Mouse (Mus musculus) hindbrain, embryonic 14.5 days (tissue): ENCODE results near the gene Fgfr2. TPM values are rescaled to one million over a fixed set of nuclear protein-coding genes. Genes with fewer than 3 reads are reported as not detected.
"Not testable (repeated sequence)": the region's sequence is repeated elsewhere in the genome, so short reads cannot be mapped to it uniquely, and the experiment has no call there.

ENCODE experiments used
- ATAC-seq: fragments of 200-750 bp; cut with Nextera tagmentation; 2 replicates; pipeline ENCODE4 v1.8.0; 2017; ENCODE audit warnings: moderate number of reproducible peaks, mild to moderate bottlenecking, moderate TSS enrichment, moderate library complexity; ENCODE audit not compliant: low FRiP score
- DNase-seq: peaks from one replicate; pipeline ENCODE4 v3.0.0-alpha.2; 2015; ENCODE audit warnings: low spot score
- H3K27ac ChIP-seq: fragments of 300-500 bp; sonication (generic); 2 replicates; pipeline ENCODE4 v1.5.1; 2014; ENCODE audit warnings: mild to moderate bottlenecking, moderate library complexity
- H3K27me3 ChIP-seq: fragments of 300-500 bp; sonication (generic); 2 replicates; pipeline ENCODE4 v1.6.1; 2014; ENCODE audit warnings: mild to moderate bottlenecking, low read length, mixed read lengths; ENCODE audit not compliant: control insufficient read depth, insufficient read depth
- H3K36me3 ChIP-seq: fragments of 300-500 bp; sonication (generic); replicated peaks from 2 replicates; pipeline ENCODE4 v1.6.1; 2014; ENCODE audit not compliant: control insufficient read depth, insufficient read depth
- H3K4me1 ChIP-seq: fragments of 300-500 bp; sonication (generic); replicated peaks from 2 replicates; pipeline ENCODE4 v1.6.1; 2014; ENCODE audit warnings: antibody characterized with exemption, low read length, mixed read lengths; ENCODE audit not compliant: control insufficient read depth, insufficient read depth
- H3K4me2 ChIP-seq: fragments of 300-500 bp; sonication (generic); replicated peaks from 2 replicates; pipeline ENCODE4 v1.6.1; 2014; ENCODE audit warnings: mild to moderate bottlenecking, moderate library complexity
- H3K4me3 ChIP-seq: fragments of 300-500 bp; sonication (generic); replicated peaks from 2 replicates; pipeline ENCODE4 v1.5.1; 2014; ENCODE audit warnings: mild to moderate bottlenecking, low read length
- H3K9ac ChIP-seq: fragments of 300-500 bp; sonication (generic); 2 replicates; pipeline ENCODE4 v1.6.1; 2014
- H3K9me3 ChIP-seq: fragments of 300-500 bp; sonication (generic); 2 replicates; pipeline ENCODE4 v1.6.1; 2016; ENCODE audit warnings: low read length; ENCODE audit not compliant: control insufficient read depth
- WGBS: fragments of 180-500 bp; shearing (Covaris S2); extraction: QIAGEN DNeasy Blood & Tissue Kit; methylation state at CpG from one replicate; pipeline ENCODE4 v1.1.7; 2014; 5-methylcytosine and 5-hydroxymethylcytosine counted together
- polyA plus RNA-seq: library from polyadenylated mRNA; unstranded; fragments of >200 nt; fragmentation: Nextera tagmentation; extraction: Ambion mirVana; gene quantifications from 2 replicates; pipeline ENCODE4 v1.2.1, GENCODE M21; 2014

Gene Fgfr2
- polyA plus RNA-seq, 1 experiment from 2014 or later: 43.5 TPM

DNA sequence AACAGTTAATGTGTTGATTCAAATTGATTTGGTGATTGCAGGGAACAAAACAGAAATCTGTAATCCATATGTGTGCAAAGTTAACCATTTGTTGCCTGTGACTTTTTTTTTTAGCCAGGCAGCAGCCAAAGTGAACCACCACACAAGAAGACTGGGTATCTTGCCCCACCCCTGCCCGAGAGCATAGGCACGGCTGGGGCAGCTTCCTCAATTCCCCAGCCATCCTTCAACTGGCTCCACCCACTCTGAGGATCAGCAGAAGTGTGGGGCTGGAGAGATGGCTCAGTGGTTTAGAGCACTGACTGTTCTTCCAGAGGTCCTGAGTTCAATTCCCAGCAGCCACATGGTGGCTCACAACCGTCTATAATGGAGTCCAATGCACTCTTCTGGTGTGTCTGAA, 581.6 kb downstream of the Fgfr2 start:
- Histone ChIP-seq H3K4me1 (peaks cover 5% of the 10 kb centered on the region; the same call in 1 of the 2 replicates), H3K9ac (no peak overlapping the region), H3K27ac (no peak overlapping the region), H3K36me3 (no peaks in the 10 kb centered on the region), H3K27me3 (no peaks in the 10 kb centered on the region), H3K4me2 (no peak overlapping the region), H3K9me3 (no peaks in the 10 kb centered on the region), H3K4me3 (no peak overlapping the region)
- DNase-seq (no peak), ATAC-seq (no peak)
- whole genome bisulfite sequencing: 68% methylated on average over 3 of the region's 3 CpGs

- Histone ChIP-seq H3K4me2 (no peak overlapping the region), H3K4me3 (no peak overlapping the region), H3K9ac (no peak overlapping the region), H3K4me1 (peaks cover 5% of the 10 kb centered on the region; the same call in 1 of the 2 replicates), H3K9me3 (no peaks in the 10 kb centered on the region), H3K36me3 (no peaks in the 10 kb centered on the region), H3K27me3 (no peaks in the 10 kb centered on the region), H3K27ac (no peak overlapping the region)
- 81% methylated on average over 4 of the region's 4 CpGs for WGBS
- DNase-seq: no peak
- no peak for ATAC-seq
Observed at GRCm38 (mm10) chr7:132540597-132540996, 582.6 kb downstream of the Fgfr2 start.

GRCm38 (mm10) chr7:132529206-132529605, 593.9 kb downstream of the Fgfr2 start:
- Histone ChIP-seq H3K4me1 (no peaks in the 10 kb centered on the region), H3K36me3 (no peaks in the 10 kb centered on the region), H3K4me3 (no peak overlapping the region), H3K4me2 (no peak overlapping the region), H3K9ac (no peak overlapping the region), H3K27ac (no peak overlapping the region), H3K9me3 (no peaks in the 10 kb centered on the region), H3K27me3 (no peaks in the 10 kb centered on the region)
- DNase-seq: no peak
- WGBS: 74% methylated on average over 3 of the region's 3 CpGs
- ATAC-seq: no peak

- DNase-seq (no peak), ATAC-seq (no peak)
- no peaks in the 10 kb centered on the region for H3K27me3 ChIP-seq
- H3K27ac ChIP-seq: no peak overlapping the region
- H3K9me3 ChIP-seq: no peaks in the 10 kb centered on the region
- no peaks in the 10 kb centered on the region for H3K36me3 ChIP-seq
- no peaks in the 10 kb centered on the region for H3K4me1 ChIP-seq
- H3K4me3 ChIP-seq: no peak overlapping the region
- H3K4me2 ChIP-seq: no peak overlapping the region
- no peak overlapping the region for H3K9ac ChIP-seq
- 84% methylated on average over 7 of the region's 7 CpGs for WGBS
Observed at GRCm38 (mm10) chr7:132513419-132513982, 609.6 kb downstream of the Fgfr2 start.

DNA sequence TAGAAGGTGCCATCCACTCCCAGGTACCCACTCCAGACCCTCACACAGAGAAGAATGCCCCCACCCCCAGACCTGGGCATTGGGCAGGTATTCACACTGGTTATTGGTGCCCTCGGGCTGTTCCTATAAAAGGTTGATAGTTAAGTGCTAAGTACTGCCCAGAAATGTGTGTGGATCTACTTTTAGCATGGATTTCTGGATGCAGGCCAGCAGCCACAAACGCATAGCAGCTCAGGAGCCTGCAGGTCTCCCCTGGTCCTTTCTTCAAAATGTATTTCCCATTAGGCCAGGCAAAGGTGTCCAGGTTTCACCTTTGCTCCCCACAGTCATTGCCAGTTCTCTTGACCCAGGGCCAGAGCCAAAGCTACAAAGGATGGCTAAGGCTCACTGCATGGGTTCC, 614.0 kb downstream of the Fgfr2 start:
- WGBS: 67% methylated on average over 2 of the region's 2 CpGs
- no peak overlapping the region for H3K27ac ChIP-seq

GRCm38 (mm10) chr7:132507361-132507760, 615.8 kb downstream of the Fgfr2 start:
- no peak overlapping the region for H3K4me3 ChIP-seq
- ATAC-seq (no peak), DNase-seq (no peak)
- 44% methylated on average over 4 of the region's 4 CpGs for WGBS
- no peak overlapping the region for H3K27ac ChIP-seq
- H3K9me3 ChIP-seq: no peaks in the 10 kb centered on the region
- H3K4me2 ChIP-seq: no peak overlapping the region
- H3K4me1 ChIP-seq: 0 out of 2 replicates have a peak, but pooled peaks cover 5% of the 10 kb centered on the region
- H3K9ac ChIP-seq: no peak overlapping the region
- no peaks in the 10 kb centered on the region for H3K36me3 ChIP-seq
- no peaks in the 10 kb centered on the region for H3K27me3 ChIP-seq

More for the DNA sequence above, 614.0 kb downstream of the Fgfr2 start:
- no peak overlapping the region for H3K4me3 ChIP-seq
- H3K27me3 ChIP-seq: no peaks in the 10 kb centered on the region
- ATAC-seq (no peak), DNase-seq (no peak)
- H3K9me3 ChIP-seq: no peaks in the 10 kb centered on the region
- no peaks in the 10 kb centered on the region for H3K4me1 ChIP-seq
- H3K4me2 ChIP-seq: no peak overlapping the region
- H3K36me3 ChIP-seq: no peaks in the 10 kb centered on the region
- no peak overlapping the region for H3K9ac ChIP-seq

- 52% methylated on average over 5 of the region's 5 CpGs for WGBS
- H3K27me3 ChIP-seq: no peaks in the 10 kb centered on the region
Observed at GRCm38 (mm10) chr7:132506226-132506625, 616.9 kb downstream of the Fgfr2 start.

DNA sequence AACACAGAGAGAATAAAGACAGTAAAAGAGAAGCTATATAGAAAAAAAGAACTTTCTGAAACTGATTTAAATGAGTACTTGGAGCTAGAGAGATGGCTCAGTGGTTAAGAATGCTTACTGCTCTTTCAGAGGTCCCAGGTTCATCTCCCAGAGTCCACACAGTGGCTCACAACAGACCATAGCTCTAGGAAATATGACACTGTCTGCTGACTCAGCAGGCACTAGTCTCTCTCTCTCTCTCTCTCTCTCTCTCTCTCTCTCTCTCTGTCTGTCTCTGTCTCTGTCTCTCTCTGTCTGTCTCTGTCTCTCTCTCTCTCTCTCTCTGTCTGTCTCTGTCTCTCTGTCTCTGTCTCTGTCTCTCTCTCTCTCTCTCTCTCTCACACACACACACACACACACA, 620.7 kb downstream of the Fgfr2 start:
- H3K27me3 ChIP-seq, H3K4me1 ChIP-seq, DNase-seq, H3K4me2 ChIP-seq, H3K27ac ChIP-seq, H3K9me3 ChIP-seq, H3K36me3 ChIP-seq, H3K4me3 ChIP-seq, ATAC-seq, H3K9ac ChIP-seq: not testable (repeated sequence)

More at GRCm38 (mm10) chr7:132506226-132506625, 616.9 kb downstream of the Fgfr2 start:
- no peaks in the 10 kb centered on the region for H3K36me3 ChIP-seq
- no peak for ATAC-seq
- H3K27ac ChIP-seq: no peak overlapping the region
- DNase-seq: no peak
- no peak overlapping the region for H3K4me2 ChIP-seq
- 0 out of 2 replicates have a peak, but pooled peaks cover 5% of the 10 kb centered on the region for H3K4me1 ChIP-seq
- H3K9me3 ChIP-seq: no peaks in the 10 kb centered on the region
- H3K4me3 ChIP-seq: no peak overlapping the region
- no peak overlapping the region for H3K9ac ChIP-seq

DNA sequence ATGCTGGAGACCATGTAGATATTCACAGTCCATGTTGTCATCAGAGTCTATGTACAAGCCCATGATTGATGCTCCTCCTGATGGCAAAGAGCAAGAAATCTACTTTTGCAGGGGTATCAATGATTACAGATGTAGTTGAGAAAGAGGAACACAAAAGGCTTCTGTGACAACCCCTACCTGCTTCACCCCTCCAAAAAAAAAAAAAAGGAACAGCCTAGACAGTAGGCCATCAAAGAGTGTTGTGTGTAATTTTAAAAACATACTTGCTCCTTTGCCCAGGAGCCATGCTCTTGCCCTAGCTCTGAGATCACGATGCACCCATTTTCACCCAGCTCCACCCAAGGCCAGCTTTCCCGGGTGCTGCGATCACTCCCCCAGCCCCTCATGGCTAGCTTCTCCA, 626.0 kb downstream of the Fgfr2 start:
- ATAC-seq: no peak
- WGBS: 97% methylated on average over 3 of the region's 3 CpGs
- no peak for DNase-seq

GRCm38 (mm10) chr7:132494263-132494662, 628.9 kb downstream of the Fgfr2 start:
- no peaks in the 10 kb centered on the region for H3K27me3 ChIP-seq
- no peak overlapping the region for H3K4me3 ChIP-seq
- H3K9me3 ChIP-seq: no peaks in the 10 kb centered on the region
- no peak for ATAC-seq
- H3K27ac ChIP-seq: no peak overlapping the region
- H3K36me3 ChIP-seq: no peaks in the 10 kb centered on the region
- H3K4me1 ChIP-seq: peaks cover 12% of the 10 kb centered on the region; the same call in 1 of the 2 replicates
- H3K9ac ChIP-seq: no peak overlapping the region
- 74% methylated on average over 4 of the region's 4 CpGs for WGBS
- no peak overlapping the region for H3K4me2 ChIP-seq
- no peak for DNase-seq

More for the DNA sequence above, 626.0 kb downstream of the Fgfr2 start:
- H3K4me3 ChIP-seq: no peak overlapping the region
- no peaks in the 10 kb centered on the region for H3K36me3 ChIP-seq
- no peaks in the 10 kb centered on the region for H3K9me3 ChIP-seq
- no peak overlapping the region for H3K27ac ChIP-seq
- no peaks in the 10 kb centered on the region for H3K4me1 ChIP-seq
- no peak overlapping the region for H3K9ac ChIP-seq
- H3K4me2 ChIP-seq: no peak overlapping the region
- no peaks in the 10 kb centered on the region for H3K27me3 ChIP-seq
